Mouse (Mus musculus): Measurements from ENCODE around the gene Tbc1d16. TPM values are rescaled to one million over a fixed set of nuclear protein-coding genes. Genes with fewer than 3 reads are reported as not detected.

Gene Tbc1d16
- polyA plus RNA-seq, 1 experiment from 2014 or later = 1.5 TPM

- ATAC-seq (ENCODE audit: low read depth) (peak; percentile 34; the same call in 1 of the 2 replicates), DNase-seq (no peak)
- Histone ChIP-seq H3K4me1 (replicated peaks) (peaks cover 45% of the 10 kb centered on the region), H3K9ac (peak overlapping the region; percentile 56), H3K27ac (peak overlapping the region; percentile 72; the same call in 1 of the 2 replicates), H3K27me3 (no peaks in the 10 kb centered on the region), H3K9me3 (replicated peaks) (no peaks in the 10 kb centered on the region), H3K36me3 (no peaks in the 10 kb centered on the region), H3K4me3 (replicated peaks) (no peak overlapping the region), H3K4me2 (peak overlapping the region; percentile 66)
- WGBS (ENCODE audit: insufficient replicate concordance) = 41% methylated on average over 9 of the region's 9 CpGs
Observed at GRCm38 (mm10) chr11:119215905-119216507, 12.3 kb downstream of the Tbc1d16 start.

GRCm38 (mm10) chr11:119215038-119215904 lies 13.0 kb downstream of the Tbc1d16 start:
- ATAC-seq (ENCODE audit: low read depth) = peak; percentile 79
- WGBS (ENCODE audit: insufficient replicate concordance) = 9% methylated on average over 18 of the region's 18 CpGs
- Histone ChIP-seq H3K4me3 (replicated peaks) (peak overlapping the region; percentile 20), H3K27me3 (no peaks in the 10 kb centered on the region), H3K9me3 (replicated peaks) (no peaks in the 10 kb centered on the region), H3K36me3 (no peaks in the 10 kb centered on the region), H3K27ac (peak overlapping the region; percentile 72), H3K4me1 (replicated peaks) (peaks cover 45% of the 10 kb centered on the region), H3K4me2 (peak overlapping the region; percentile 66), H3K9ac (peak overlapping the region; percentile 56)
- peak; percentile 44 for DNase-seq

- H3K9ac ChIP-seq = no peak overlapping the region
- ATAC-seq (ENCODE audit: low read depth) (no peak), DNase-seq (no peak)
- no peaks in the 10 kb centered on the region for H3K36me3 ChIP-seq
- H3K27ac ChIP-seq = no peak overlapping the region
- H3K4me2 ChIP-seq = no peak overlapping the region
- peaks cover 38% of the 10 kb centered on the region for H3K4me1 ChIP-seq (replicated peaks)
- no peaks in the 10 kb centered on the region for H3K9me3 ChIP-seq (replicated peaks)
- 59% methylated on average over 19 of the region's 19 CpGs for WGBS (ENCODE audit: insufficient replicate concordance)
- no peaks in the 10 kb centered on the region for H3K27me3 ChIP-seq
- no peak overlapping the region for H3K4me3 ChIP-seq (replicated peaks)
Observed at GRCm38 (mm10) chr11:119213166-119213885, 15.0 kb downstream of the Tbc1d16 start.

- Histone ChIP-seq H3K9me3 (replicated peaks) (no peaks in the 10 kb centered on the region), H3K9ac (no peak overlapping the region), H3K27ac (no peak overlapping the region), H3K27me3 (no peaks in the 10 kb centered on the region), H3K4me2 (no peak overlapping the region), H3K36me3 (peaks cover 3% of the 10 kb centered on the region; the same call in 1 of the 2 replicates), H3K4me3 (replicated peaks) (no peak overlapping the region), H3K4me1 (replicated peaks) (peaks cover 38% of the 10 kb centered on the region)
- ATAC-seq (ENCODE audit: low read depth) = no peak
- no peak for DNase-seq
- WGBS (ENCODE audit: insufficient replicate concordance) = 79% methylated on average over 21 of the region's 21 CpGs
Observed at GRCm38 (mm10) chr11:119211604-119212309, 16.5 kb downstream of the Tbc1d16 start.

GRCm38 (mm10) chr11:119210321-119211100 lies 17.8 kb downstream of the Tbc1d16 start:
- no peak overlapping the region for H3K9ac ChIP-seq
- DNase-seq = no peak

GRCm38 (mm10) chr11:119209371-119210025 lies 18.8 kb downstream of the Tbc1d16 start:
- Histone ChIP-seq H3K27ac (no peak overlapping the region), H3K27me3 (no peaks in the 10 kb centered on the region), H3K9me3 (replicated peaks) (no peaks in the 10 kb centered on the region), H3K4me1 (replicated peaks) (peaks cover 20% of the 10 kb centered on the region), H3K36me3 (peaks cover 3% of the 10 kb centered on the region; the same call in 1 of the 2 replicates), H3K4me2 (no peak overlapping the region), H3K4me3 (replicated peaks) (no peak overlapping the region), H3K9ac (no peak overlapping the region)
- 74% methylated on average over 10 of the region's 10 CpGs for WGBS (ENCODE audit: insufficient replicate concordance)
- ATAC-seq (ENCODE audit: low read depth) = no peak
- no peak for DNase-seq

More at GRCm38 (mm10) chr11:119210321-119211100, 17.8 kb downstream of the Tbc1d16 start:
- no peaks in the 10 kb centered on the region for H3K27me3 ChIP-seq
- ATAC-seq (ENCODE audit: low read depth) = no peak
- no peaks in the 10 kb centered on the region for H3K9me3 ChIP-seq (replicated peaks)
- H3K4me1 ChIP-seq (replicated peaks) = peaks cover 28% of the 10 kb centered on the region
- no peak overlapping the region for H3K27ac ChIP-seq
- H3K4me2 ChIP-seq = no peak overlapping the region
- H3K36me3 ChIP-seq = peaks cover 3% of the 10 kb centered on the region; the same call in 1 of the 2 replicates
- no peak overlapping the region for H3K4me3 ChIP-seq (replicated peaks)
- WGBS (ENCODE audit: insufficient replicate concordance) = 72% methylated on average over 32 of the region's 32 CpGs

- Histone ChIP-seq H3K27ac (no peak overlapping the region), H3K9ac (no peak overlapping the region), H3K4me2 (no peak overlapping the region), H3K9me3 (replicated peaks) (no peaks in the 10 kb centered on the region), H3K4me3 (replicated peaks) (no peak overlapping the region), H3K27me3 (no peaks in the 10 kb centered on the region), H3K4me1 (replicated peaks) (peaks cover 14% of the 10 kb centered on the region), H3K36me3 (peaks cover 3% of the 10 kb centered on the region; the same call in 1 of the 2 replicates)
- ATAC-seq (ENCODE audit: low read depth) = no peak
- no peak for DNase-seq
- 85% methylated on average over 20 of the region's 20 CpGs for WGBS (ENCODE audit: insufficient replicate concordance)
Observed at GRCm38 (mm10) chr11:119208870-119209370, 19.4 kb downstream of the Tbc1d16 start.

GRCm38 (mm10) chr11:119207986-119208385 lies 20.3 kb downstream of the Tbc1d16 start:
- H3K27me3 ChIP-seq = no peaks in the 10 kb centered on the region

GRCm38 (mm10) chr11:119206562-119206961 lies 21.7 kb downstream of the Tbc1d16 start:
- peak; percentile 28 for DNase-seq
- no peak overlapping the region for H3K27ac ChIP-seq
- H3K36me3 ChIP-seq = peaks cover 3% of the 10 kb centered on the region; the same call in 1 of the 2 replicates
- H3K4me3 ChIP-seq (replicated peaks) = no peak overlapping the region
- no peak for ATAC-seq (ENCODE audit: low read depth)
- peaks cover 2% of the 10 kb centered on the region; the same call in 1 of the 2 replicates for H3K4me1 ChIP-seq (replicated peaks)
- 19% methylated on average over 5 of the region's 5 CpGs for WGBS (ENCODE audit: insufficient replicate concordance)
- H3K4me2 ChIP-seq = no peak overlapping the region
- H3K9ac ChIP-seq = no peak overlapping the region
- no peaks in the 10 kb centered on the region for H3K27me3 ChIP-seq
- no peaks in the 10 kb centered on the region for H3K9me3 ChIP-seq (replicated peaks)

More at GRCm38 (mm10) chr11:119207986-119208385, 20.3 kb downstream of the Tbc1d16 start:
- Histone ChIP-seq H3K9me3 (replicated peaks) (no peaks in the 10 kb centered on the region), H3K4me2 (no peak overlapping the region), H3K9ac (no peak overlapping the region), H3K27ac (no peak overlapping the region), H3K4me3 (replicated peaks) (no peak overlapping the region), H3K36me3 (peaks cover 3% of the 10 kb centered on the region; the same call in 1 of the 2 replicates), H3K4me1 (replicated peaks) (peaks cover 5% of the 10 kb centered on the region; the same call in 1 of the 2 replicates)
- 68% methylated on average over 6 of the region's 6 CpGs for WGBS (ENCODE audit: insufficient replicate concordance)
- ATAC-seq (ENCODE audit: low read depth) = no peak
- DNase-seq = no peak

All from liver, embryonic 13.5 days (tissue).